Mouse (Mus musculus) forebrain, postnatal 0 days (tissue): Measurements from ENCODE around the gene Msmp. TPM values are rescaled to one million over a fixed set of nuclear protein-coding genes. Genes with fewer than 3 reads are reported as not detected.
A peak's percentile ranks its signal among the peaks of the same experiment; 100 is the strongest.

ENCODE experiments used
- ATAC-seq: fragments of 200-750 bp; cut with Nextera tagmentation; 2 replicates; pipeline ENCODE4 v1.8.0; 2017; ENCODE audit warnings: mild to moderate bottlenecking, moderate library complexity
- DNase-seq: peaks from one replicate; pipeline ENCODE4 v3.0.0-alpha.2; 2015
- H3K27ac ChIP-seq: fragments of 300-500 bp; sonication (generic); 2 replicates; pipeline ENCODE4 v1.5.1; 2014; ENCODE audit warnings: low read depth, mild to moderate bottlenecking, antibody characterized with exemption, low read length, moderate library complexity, mixed read lengths
- H3K27me3 ChIP-seq: fragments of 300-500 bp; sonication (generic); 2 replicates; pipeline ENCODE4 v1.6.1; 2014; ENCODE audit warnings: mild to moderate bottlenecking, low read length, mixed read lengths; ENCODE audit not compliant: insufficient read depth
- H3K36me3 ChIP-seq: fragments of 300-500 bp; sonication (generic); 2 replicates; pipeline ENCODE4 v1.6.1; 2014; ENCODE audit warnings: mild to moderate bottlenecking, moderate library complexity; ENCODE audit not compliant: insufficient read depth
- H3K4me1 ChIP-seq: fragments of 300-500 bp; sonication (generic); 2 replicates; pipeline ENCODE4 v1.6.1; 2014; ENCODE audit warnings: antibody characterized with exemption; ENCODE audit not compliant: insufficient read depth
- H3K4me2 ChIP-seq: fragments of 300-500 bp; sonication (generic); 2 replicates; pipeline ENCODE4 v1.6.1; 2014; ENCODE audit warnings: low read depth, mild to moderate bottlenecking, moderate library complexity
- H3K4me3 ChIP-seq: fragments of 300-500 bp; sonication (generic); 2 replicates; pipeline ENCODE4 v1.5.1; 2014; ENCODE audit warnings: low read depth, low read length, mixed read lengths
- H3K9ac ChIP-seq: fragments of 300-500 bp; sonication (generic); 2 replicates; pipeline ENCODE4 v1.6.1; 2014; ENCODE audit warnings: mild to moderate bottlenecking
- H3K9me3 ChIP-seq: fragments of 300-500 bp; sonication (generic); 2 replicates; pipeline ENCODE4 v1.6.1; 2016; ENCODE audit warnings: low read length
- CTCF ChIP-seq: sonication (generic); IDR thresholded peaks from 2 replicates; pipeline ENCODE4 v1.5.1; 2016; ENCODE audit warnings: antibody characterized with exemption, control low read depth, low read depth
- WGBS: fragments of 180-500 bp; shearing (Covaris S2); extraction: QIAGEN DNeasy Blood & Tissue Kit; methylation state at CpG from one replicate; pipeline ENCODE4 v1.1.7; 2014; 5-methylcytosine and 5-hydroxymethylcytosine counted together
- polyA plus RNA-seq: library from polyadenylated mRNA; unstranded; fragments of >200 nt; fragmentation: Nextera tagmentation; extraction: Ambion mirVana; gene quantifications from 2 replicates; pipeline ENCODE4 v1.2.1, GENCODE M21; 2015
- total RNA-seq: library from RNA; depleted of rRNA; stranded (reverse); fragments of >200 nt; gene quantifications from 2 replicates; pipeline ENCODE4 v1.2.3, GENCODE M21; 2014

Gene Msmp
- total and polyA plus RNA-seq, 2 experiments from 2014 or later: 1.9 TPM; not detected in 1

DNA sequence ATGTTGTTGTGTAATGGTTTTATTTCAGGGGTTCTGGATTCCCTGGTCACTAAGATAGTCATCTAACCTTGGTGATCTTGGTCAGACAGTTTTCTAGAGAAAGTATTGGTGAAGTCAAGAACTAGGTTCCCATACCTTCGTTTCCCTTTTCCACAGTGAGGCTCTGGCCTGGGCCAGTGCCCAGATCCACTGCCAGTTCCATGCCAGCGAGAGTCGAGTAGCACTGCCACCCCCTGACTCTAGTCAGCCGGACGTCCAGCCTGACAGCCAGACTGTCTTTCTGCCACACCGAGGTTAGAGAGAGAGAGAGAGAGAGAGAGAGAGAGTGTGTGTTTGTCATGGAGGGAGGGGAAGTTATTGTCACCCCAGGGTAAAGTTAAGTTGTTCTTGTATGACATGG, 4.6 kb downstream of the Msmp start:
- H3K27me3 ChIP-seq: no peaks in the 10 kb centered on the region
- 67% methylated on average over 6 of the region's 6 CpGs for WGBS
- H3K9ac ChIP-seq: peak overlapping the region; percentile 89; the same call in 1 of the 2 replicates
- ATAC-seq (no peak), DNase-seq (no peak)
- no peak for TF ChIP-seq CTCF
- no peak overlapping the region for H3K27ac ChIP-seq
- H3K9me3 ChIP-seq: no peaks in the 10 kb centered on the region
- H3K36me3 ChIP-seq: peaks cover 42% of the 10 kb centered on the region
- H3K4me1 ChIP-seq: peaks cover 33% of the 10 kb centered on the region
- H3K4me3 ChIP-seq: peak overlapping the region; percentile 86
- peak overlapping the region; percentile 88 for H3K4me2 ChIP-seq

DNA sequence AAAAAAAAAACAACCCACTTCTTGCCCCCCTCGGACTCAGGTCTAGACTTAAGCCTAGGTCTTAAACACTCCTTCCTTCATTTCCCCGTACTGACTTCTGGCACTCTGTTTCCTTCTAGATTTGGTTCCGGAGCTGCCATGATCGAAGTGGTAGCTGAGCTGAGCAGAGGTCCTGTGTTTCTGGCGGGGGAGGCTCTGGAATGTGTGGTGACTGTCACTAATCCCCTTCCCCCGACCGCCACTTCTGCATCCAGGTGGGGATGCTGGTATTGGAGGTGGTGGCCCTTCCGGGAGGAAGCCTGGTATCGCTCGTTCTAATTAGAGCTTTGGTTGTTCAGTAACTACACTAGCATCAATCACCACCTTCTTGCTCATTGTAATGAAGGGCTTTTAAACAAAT, 5.0 kb downstream of the Msmp start:
- peak; percentile 11 for DNase-seq
- peaks cover 33% of the 10 kb centered on the region for H3K4me1 ChIP-seq
- 3% methylated on average over 10 of the region's 10 CpGs for WGBS
- peak overlapping the region; percentile 86 for H3K4me3 ChIP-seq
- peaks cover 39% of the 10 kb centered on the region for H3K36me3 ChIP-seq
- TF ChIP-seq CTCF: no peak
- H3K9me3 ChIP-seq: no peaks in the 10 kb centered on the region
- no peak for ATAC-seq
- H3K27me3 ChIP-seq: no peaks in the 10 kb centered on the region
- H3K4me2 ChIP-seq: peak overlapping the region; percentile 88
- H3K27ac ChIP-seq: peak overlapping the region; percentile 85
- peak overlapping the region; percentile 89 for H3K9ac ChIP-seq

DNA sequence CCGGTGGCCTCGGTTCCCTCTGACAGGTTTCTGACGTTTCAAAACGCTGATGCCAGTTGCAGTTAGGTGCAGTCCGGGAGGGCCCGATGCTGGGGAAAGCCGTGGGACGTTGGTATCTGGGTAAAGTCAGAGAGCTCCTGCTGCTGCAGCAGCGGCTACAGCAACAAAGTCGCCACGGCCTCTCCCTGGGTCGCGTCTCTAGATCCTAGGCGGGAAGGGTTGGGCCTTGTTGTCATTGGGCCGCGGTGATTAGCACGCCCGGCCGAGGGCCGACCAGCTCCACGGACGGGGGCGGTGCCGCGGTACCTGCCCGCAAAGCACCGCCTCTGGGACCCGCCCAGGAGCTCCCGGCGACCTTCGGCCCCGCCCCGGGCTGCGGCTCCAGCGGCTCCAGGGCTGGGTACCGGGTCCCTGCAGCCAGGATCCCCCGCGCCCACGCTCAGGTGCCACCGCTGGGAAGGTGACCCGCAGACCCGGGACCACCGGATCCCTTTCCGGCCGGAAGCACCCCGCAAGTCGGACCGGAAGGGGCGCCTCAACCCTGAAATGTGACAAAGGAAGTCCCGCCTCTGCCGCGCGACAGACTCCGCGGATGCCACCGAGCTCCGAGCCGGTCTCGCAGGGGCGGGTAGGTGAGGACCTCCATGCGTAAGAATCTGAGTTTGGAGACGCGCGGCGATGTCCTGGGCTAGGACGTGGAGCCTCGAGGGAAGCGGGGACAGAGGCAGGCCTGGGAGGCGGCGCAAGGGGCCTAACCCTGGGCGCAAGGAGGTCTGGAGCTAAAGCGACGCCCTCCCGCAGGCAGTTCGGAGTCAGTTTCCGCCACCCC, 5.7 kb downstream of the Msmp start, which contains the start of the genes Rgp1 and Gba2:
TSS of gene Rgp1 (plus strand) at position 340 of the 829 bp plus-strand sequence.
TSS of gene Gba2 (minus strand) at position 498 of the 829 bp plus-strand sequence.
- peak; percentile 91 for ATAC-seq
- no peaks in the 10 kb centered on the region for H3K9me3 ChIP-seq
- H3K9ac ChIP-seq: peak within 1 kb of the TSS; percentile 89
- H3K36me3 ChIP-seq: peaks cover 38% of the 10 kb centered on the region
- H3K4me3 ChIP-seq: peak within 1 kb of the TSS; percentile 86
- peak within 1 kb of the TSS; percentile 88 for H3K4me2 ChIP-seq
- H3K4me1 ChIP-seq: peaks cover 33% of the 10 kb centered on the region
- peak; percentile 32; the same call in 1 of the 2 replicates for TF ChIP-seq CTCF
- under 1% methylated on average over 73 of the region's 76 CpGs for WGBS
- H3K27me3 ChIP-seq: no peaks in the 10 kb centered on the region
- peak; percentile 84 for DNase-seq
- H3K27ac ChIP-seq: peak within 1 kb of the TSS; percentile 85

GRCm38 (mm10) chr4:43577237-43577881, 6.9 kb downstream of the Msmp start:
- Histone ChIP-seq H3K9ac (peak overlapping the region; percentile 89), H3K4me2 (peak overlapping the region; percentile 88), H3K4me3 (peak overlapping the region; percentile 86), H3K27me3 (no peaks in the 10 kb centered on the region), H3K9me3 (no peaks in the 10 kb centered on the region), H3K27ac (no peak overlapping the region), H3K36me3 (peaks cover 38% of the 10 kb centered on the region), H3K4me1 (peaks cover 33% of the 10 kb centered on the region)
- WGBS: 53% methylated on average over 8 of the region's 8 CpGs
- ATAC-seq (no peak), DNase-seq (no peak)
- TF ChIP-seq CTCF: no peak

DNA sequence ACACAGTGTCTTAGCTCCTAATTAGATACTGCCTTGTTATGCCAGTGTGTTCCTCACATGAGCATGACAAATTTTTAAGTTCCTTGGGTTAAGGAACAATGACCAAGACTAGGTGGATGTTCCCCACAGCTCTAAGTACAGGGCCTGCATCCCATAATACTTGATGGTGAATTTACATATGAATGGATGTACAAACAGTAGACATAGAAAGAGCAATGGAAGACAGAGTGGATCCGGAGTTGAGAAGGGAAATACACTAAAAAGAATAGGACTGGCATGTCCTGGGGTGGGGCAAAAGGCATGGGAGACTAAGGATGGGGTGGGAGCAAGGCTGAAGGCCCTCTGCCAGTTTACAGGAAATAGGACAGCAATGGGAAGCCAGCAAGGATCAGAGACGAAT, 8.9 kb downstream of the Msmp start:
- ATAC-seq (no peak), DNase-seq (no peak)
- no peak overlapping the region for H3K27ac ChIP-seq
- no peak overlapping the region for H3K4me3 ChIP-seq
- no peaks in the 10 kb centered on the region for H3K9me3 ChIP-seq
- peak overlapping the region; percentile 88 for H3K4me2 ChIP-seq
- H3K36me3 ChIP-seq: peaks cover 37% of the 10 kb centered on the region
- no peaks in the 10 kb centered on the region for H3K27me3 ChIP-seq
- TF ChIP-seq CTCF: no peak
- peaks cover 33% of the 10 kb centered on the region for H3K4me1 ChIP-seq
- 28% methylated on average over 2 of the region's 2 CpGs for WGBS
- H3K9ac ChIP-seq: no peak overlapping the region

DNA sequence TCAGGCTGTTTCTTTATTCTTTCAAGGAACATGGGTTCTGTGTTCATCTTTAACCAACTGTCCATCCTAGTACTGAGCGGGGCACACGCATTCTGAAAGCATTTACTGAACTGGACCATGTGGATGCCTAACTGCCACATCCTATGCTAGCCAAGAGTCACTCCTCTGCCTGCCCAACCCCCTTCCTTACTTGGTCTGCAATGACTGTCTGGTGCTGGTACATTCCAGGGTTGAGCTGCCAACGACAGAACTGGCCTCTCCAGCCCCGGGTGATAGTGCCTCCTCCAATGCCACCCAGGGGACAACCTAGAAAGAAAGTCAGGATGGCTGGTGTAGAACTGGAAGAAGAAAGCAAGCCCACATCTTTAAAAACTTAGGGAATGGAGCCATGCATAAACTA, 10.7 kb downstream of the Msmp start:
- WGBS: 92% methylated on average over 4 of the region's 4 CpGs
- Histone ChIP-seq H3K4me3 (no peak overlapping the region), H3K27ac (no peak overlapping the region), H3K9me3 (no peaks in the 10 kb centered on the region), H3K9ac (no peak overlapping the region), H3K4me2 (no peak overlapping the region), H3K27me3 (no peaks in the 10 kb centered on the region), H3K36me3 (peaks cover 55% of the 10 kb centered on the region), H3K4me1 (peaks cover 27% of the 10 kb centered on the region)
- TF ChIP-seq CTCF: no peak
- no peak for DNase-seq
- no peak for ATAC-seq
